Mouse (Mus musculus): ENCODE measurements around the gene Aspn. TPM values are rescaled to one million over a fixed set of nuclear protein-coding genes. Genes with fewer than 3 reads are reported as not detected.
A peak's percentile ranks its signal among the peaks of the same experiment; 100 is the strongest.

The Aspn gene
- total RNA-seq (2014; rRNA removed), result 0.13 and 0.65 TPM in 2 replicates
- polyA plus RNA-seq (2012; rRNA removed), result not detected in 2 replicates

DNA sequence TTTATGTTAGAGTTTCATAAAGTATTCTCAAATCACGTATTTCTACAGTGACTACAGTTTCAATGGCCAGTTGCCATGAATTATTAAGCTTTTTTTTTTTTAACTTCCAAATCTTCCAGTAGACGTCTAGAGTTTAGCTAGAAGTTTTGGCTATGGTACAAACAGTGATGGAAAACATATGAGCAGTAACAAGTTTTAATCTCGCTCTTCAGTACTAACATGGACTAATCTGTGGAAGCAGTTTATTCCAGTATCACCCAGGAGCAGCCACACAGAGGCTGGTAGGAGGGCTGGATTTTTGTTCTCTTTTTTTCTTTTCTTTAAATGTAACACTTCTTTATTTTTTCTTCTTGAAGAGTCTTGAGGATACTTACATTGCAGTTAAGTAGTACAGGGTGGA lies at the start of gene Aspn:
Gene Aspn, plus strand, starts transcription at position 165 of the 400 bp plus-strand sequence.
- Histone ChIP-seq H3K79me2 (ENCODE audit: control insufficient read depth, insufficient read depth, low read length) (no peaks in the 10 kb centered on the region), H3K27me3 (ENCODE audit: control insufficient read depth, insufficient read depth, low read length) (no peaks in the 10 kb centered on the region), H3K9ac (ENCODE audit: low read depth, low read length) (no peak within 1 kb of the TSS), H3K4me1 (ENCODE audit: control insufficient read depth, insufficient read depth, low read length) (no peaks in the 10 kb centered on the region), H3K36me3 (ENCODE audit: control insufficient read depth, insufficient read depth, low read length) (no peaks in the 10 kb centered on the region), H3K27ac (replicated peaks; ENCODE audit: insufficient read depth, low read depth, low read length) (no peak within 1 kb of the TSS), H3K4me3 (ENCODE audit: insufficient read depth, low read depth, low read length) (no peak within 1 kb of the TSS)
- WGBS, result 87% methylated on average over 3 of the region's 3 CpGs
- no peak for TF ChIP-seq CTCF (IDR thresholded peaks at IDR 0.05; ENCODE audit: low read depth, low read length)
- TF ChIP-seq POLR2A (IDR thresholded peaks at IDR 0.05; ENCODE audit: extremely low read depth, insufficient read depth, low read length), result no peak
- no peak for DNase-seq (ENCODE audit: extremely low read depth, low read depth, low spot score)

DNA sequence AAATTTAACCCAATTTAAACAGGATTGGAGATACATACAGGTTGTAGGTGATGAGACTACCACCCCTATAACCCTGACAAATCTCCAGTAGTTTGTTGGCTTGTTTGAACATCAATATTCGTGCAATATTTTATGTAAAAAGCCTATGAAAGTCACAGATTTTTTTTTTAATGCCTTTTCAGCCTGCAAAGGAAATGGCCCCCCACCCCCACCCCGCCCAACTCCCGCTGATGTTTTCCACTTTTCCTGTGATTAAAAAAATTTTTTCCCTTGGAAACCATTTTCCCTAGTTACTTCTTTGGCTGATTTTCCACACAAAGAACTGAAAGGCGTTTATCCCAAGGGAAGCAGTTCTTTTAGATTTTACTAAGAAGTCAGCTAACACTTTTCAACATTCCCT lies 39.7 kb upstream of the Aspn start, which contains the start of gene Ecm2:
Gene Ecm2, plus strand, starts transcription at position 301 of the 400 bp plus-strand sequence.
- Histone ChIP-seq H3K4me1 (ENCODE audit: control insufficient read depth, insufficient read depth, low read length) (no peaks in the 10 kb centered on the region), H3K9ac (ENCODE audit: low read depth, low read length) (no peak within 1 kb of the TSS), H3K27ac (replicated peaks; ENCODE audit: insufficient read depth, low read depth, low read length) (no peak within 1 kb of the TSS), H3K4me3 (ENCODE audit: insufficient read depth, low read depth, low read length) (peak within 1 kb of the TSS; percentile 35; the same call in 1 of the 2 replicates), H3K79me2 (ENCODE audit: control insufficient read depth, insufficient read depth, low read length) (no peaks in the 10 kb centered on the region), H3K36me3 (ENCODE audit: control insufficient read depth, insufficient read depth, low read length) (no peaks in the 10 kb centered on the region), H3K27me3 (ENCODE audit: control insufficient read depth, insufficient read depth, low read length) (no peaks in the 10 kb centered on the region)
- 74% methylated on average over 4 of the region's 4 CpGs for WGBS
- DNase-seq (ENCODE audit: extremely low read depth, low read depth, low spot score), result no peak
- no peak for TF ChIP-seq POLR2A (IDR thresholded peaks at IDR 0.05; ENCODE audit: extremely low read depth, insufficient read depth, low read length)
- no peak for TF ChIP-seq CTCF (IDR thresholded peaks at IDR 0.05; ENCODE audit: low read depth, low read length)

DNA sequence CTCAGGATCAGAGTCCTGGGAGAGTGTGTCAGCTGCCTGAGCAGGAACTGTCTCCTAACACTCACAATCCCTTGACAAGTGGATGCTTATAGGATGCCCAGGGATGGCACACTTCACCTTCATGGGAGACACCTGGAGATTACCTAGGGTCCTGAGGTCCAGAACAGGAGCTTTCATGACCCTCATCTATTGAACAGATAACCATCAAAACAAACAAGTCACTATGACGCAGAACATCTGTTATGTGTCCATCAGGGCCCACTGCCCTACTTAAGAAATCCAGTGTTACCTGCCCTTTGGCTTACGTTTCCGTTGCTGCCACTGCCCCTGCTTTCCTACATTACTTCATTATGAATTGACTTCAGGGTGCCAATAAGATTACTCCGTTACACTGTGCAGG lies 38.5 kb upstream of the Aspn start:
- no peaks in the 10 kb centered on the region for H3K4me1 ChIP-seq (ENCODE audit: control insufficient read depth, insufficient read depth, low read length)
- H3K27ac ChIP-seq (replicated peaks; ENCODE audit: insufficient read depth, low read depth, low read length), result no peak overlapping the region
- no peak for DNase-seq (ENCODE audit: extremely low read depth, low read depth, low spot score)
- no peaks in the 10 kb centered on the region for H3K27me3 ChIP-seq (ENCODE audit: control insufficient read depth, insufficient read depth, low read length)
- no peak overlapping the region for H3K9ac ChIP-seq (ENCODE audit: low read depth, low read length)
- WGBS, result 92% methylated on average over 4 of the region's 4 CpGs
- H3K79me2 ChIP-seq (ENCODE audit: control insufficient read depth, insufficient read depth, low read length), result no peaks in the 10 kb centered on the region
- no peak overlapping the region for H3K4me3 ChIP-seq (ENCODE audit: insufficient read depth, low read depth, low read length)
- H3K36me3 ChIP-seq (ENCODE audit: control insufficient read depth, insufficient read depth, low read length), result no peaks in the 10 kb centered on the region
- TF ChIP-seq POLR2A (IDR thresholded peaks at IDR 0.05; ENCODE audit: extremely low read depth, insufficient read depth, low read length) (no peak), CTCF (IDR thresholded peaks at IDR 0.05; ENCODE audit: low read depth, low read length) (no peak)

DNA sequence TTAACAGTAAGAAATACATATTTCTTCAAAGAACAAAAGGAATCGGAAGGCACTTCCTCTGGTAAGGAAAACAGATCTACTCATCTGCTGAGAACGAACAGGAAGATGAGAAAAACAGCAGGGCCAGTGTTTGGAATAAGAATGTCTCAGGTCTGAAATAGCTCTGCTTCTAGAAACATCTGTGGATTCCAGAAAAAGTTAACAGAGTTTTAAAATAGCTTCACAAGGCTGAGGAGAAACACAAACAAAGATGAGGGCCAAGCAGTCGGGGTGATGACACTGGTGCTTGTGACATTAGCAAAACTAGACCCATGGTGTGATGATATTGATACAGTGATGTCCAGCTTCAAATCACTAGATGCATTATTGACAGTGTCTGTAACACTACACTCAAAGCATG lies 37.1 kb upstream of the Aspn start:
- H3K4me3 ChIP-seq (ENCODE audit: insufficient read depth, low read depth, low read length), result no peak overlapping the region
- DNase-seq (ENCODE audit: extremely low read depth, low read depth, low spot score), result peak; percentile 21
- H3K36me3 ChIP-seq (ENCODE audit: control insufficient read depth, insufficient read depth, low read length), result no peaks in the 10 kb centered on the region
- H3K9ac ChIP-seq (ENCODE audit: low read depth, low read length), result no peak overlapping the region
- no peak overlapping the region for H3K27ac ChIP-seq (replicated peaks; ENCODE audit: insufficient read depth, low read depth, low read length)
- TF ChIP-seq CTCF (IDR thresholded peaks at IDR 0.05; ENCODE audit: low read depth, low read length) (no peak), POLR2A (IDR thresholded peaks at IDR 0.05; ENCODE audit: extremely low read depth, insufficient read depth, low read length) (no peak)
- H3K4me1 ChIP-seq (ENCODE audit: control insufficient read depth, insufficient read depth, low read length), result no peaks in the 10 kb centered on the region
- WGBS, result 75% methylated on average over 3 of the region's 3 CpGs
- no peaks in the 10 kb centered on the region for H3K79me2 ChIP-seq (ENCODE audit: control insufficient read depth, insufficient read depth, low read length)
- H3K27me3 ChIP-seq (ENCODE audit: control insufficient read depth, insufficient read depth, low read length), result no peaks in the 10 kb centered on the region

DNA sequence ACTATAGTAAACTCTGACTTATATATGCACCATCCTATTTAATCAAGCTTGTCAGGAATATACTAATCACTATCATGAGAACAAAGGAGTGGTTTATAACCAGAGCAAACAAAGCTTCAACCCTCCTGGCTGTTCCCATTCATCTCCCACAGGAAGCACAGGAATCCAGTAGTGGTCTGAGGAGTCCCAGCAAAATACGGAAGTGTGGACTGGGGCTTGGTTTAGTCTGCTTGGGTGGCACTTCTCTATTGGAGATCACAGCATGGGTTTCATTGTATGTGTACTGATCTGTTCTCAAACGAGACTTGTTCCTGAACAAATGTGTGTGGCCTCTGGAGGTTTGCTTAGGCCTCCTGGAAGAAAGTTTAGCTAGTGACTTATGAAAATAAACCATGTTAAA lies 25.5 kb upstream of the Aspn start:
- Histone ChIP-seq H3K27me3 (ENCODE audit: control insufficient read depth, insufficient read depth, low read length) (no peaks in the 10 kb centered on the region), H3K27ac (replicated peaks; ENCODE audit: insufficient read depth, low read depth, low read length) (no peak overlapping the region), H3K79me2 (ENCODE audit: control insufficient read depth, insufficient read depth, low read length) (no peaks in the 10 kb centered on the region), H3K4me3 (ENCODE audit: insufficient read depth, low read depth, low read length) (no peak overlapping the region), H3K9ac (ENCODE audit: low read depth, low read length) (no peak overlapping the region), H3K4me1 (ENCODE audit: control insufficient read depth, insufficient read depth, low read length) (no peaks in the 10 kb centered on the region), H3K36me3 (ENCODE audit: control insufficient read depth, insufficient read depth, low read length) (no peaks in the 10 kb centered on the region)
- DNase-seq (ENCODE audit: extremely low read depth, low read depth, low spot score), result no peak
- no peak for TF ChIP-seq CTCF (IDR thresholded peaks at IDR 0.05; ENCODE audit: low read depth, low read length)
- TF ChIP-seq POLR2A (IDR thresholded peaks at IDR 0.05; ENCODE audit: extremely low read depth, insufficient read depth, low read length), result no peak
- 79% methylated on average over 2 of the region's 2 CpGs for WGBS

DNA sequence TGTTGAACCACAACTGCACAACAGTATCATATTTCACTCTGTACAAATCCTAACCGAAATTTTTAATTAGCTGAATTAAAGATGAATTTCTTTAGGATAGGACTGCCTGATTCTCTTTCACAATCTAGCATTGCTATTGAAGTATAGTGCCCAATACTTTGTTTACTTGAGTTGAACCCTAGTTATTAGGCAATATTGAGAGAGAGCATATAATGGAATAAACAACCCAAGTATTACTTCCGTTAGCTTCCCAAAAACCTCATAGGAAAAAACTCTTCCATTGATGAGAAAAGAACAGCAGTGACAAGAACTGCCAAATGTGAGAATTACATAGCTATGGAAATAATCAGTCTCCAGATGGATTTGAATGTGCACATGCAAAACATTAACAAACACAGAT lies 18.0 kb upstream of the Aspn start:
- TF ChIP-seq CTCF (IDR thresholded peaks at IDR 0.05; ENCODE audit: low read depth, low read length) (no peak), POLR2A (IDR thresholded peaks at IDR 0.05; ENCODE audit: extremely low read depth, insufficient read depth, low read length) (no peak)
- H3K4me3 ChIP-seq (ENCODE audit: insufficient read depth, low read depth, low read length), result no peak overlapping the region
- no peak for DNase-seq (ENCODE audit: extremely low read depth, low read depth, low spot score)
- no peaks in the 10 kb centered on the region for H3K27me3 ChIP-seq (ENCODE audit: control insufficient read depth, insufficient read depth, low read length)
- H3K9ac ChIP-seq (ENCODE audit: low read depth, low read length), result no peak overlapping the region
- H3K27ac ChIP-seq (replicated peaks; ENCODE audit: insufficient read depth, low read depth, low read length), result no peak overlapping the region
- H3K4me1 ChIP-seq (ENCODE audit: control insufficient read depth, insufficient read depth, low read length), result no peaks in the 10 kb centered on the region
- no peaks in the 10 kb centered on the region for H3K79me2 ChIP-seq (ENCODE audit: control insufficient read depth, insufficient read depth, low read length)
- 61% methylated on average over 2 of the region's 2 CpGs for WGBS
- H3K36me3 ChIP-seq (ENCODE audit: control insufficient read depth, insufficient read depth, low read length), result no peaks in the 10 kb centered on the region

All from liver, adult 2 months (tissue).